Mouse (Mus musculus) heart, embryonic 15.5 days (tissue): ENCODE data around the gene Bak1. TPM values are rescaled to one million over a fixed set of nuclear protein-coding genes. Genes with fewer than 3 reads are reported as not detected.
A peak's percentile ranks its signal among the peaks of the same experiment; 100 is the strongest.
"Not testable (repeated sequence)": the region's sequence is repeated elsewhere in the genome, so short reads cannot be mapped to it uniquely, and the experiment has no call there.

Experiments used
- ATAC-seq: fragments of 200-750 bp; cut with Nextera tagmentation; replicated peaks from 2 replicates; pipeline ENCODE4 v1.8.0; 2017; ENCODE audit warnings: low read depth, moderate TSS enrichment; ENCODE audit not compliant: insufficient number of reproducible peaks, insufficient read depth, low FRiP score
- H3K27ac ChIP-seq: fragments of 300-500 bp; sonication (generic); 2 replicates; pipeline ENCODE4 v1.5.1; 2015; ENCODE audit warnings: mild to moderate bottlenecking, inconsistent platforms
- H3K27me3 ChIP-seq: fragments of 300-500 bp; sonication (generic); 2 replicates; pipeline ENCODE4 v1.6.1; 2015; ENCODE audit warnings: inconsistent platforms
- H3K36me3 ChIP-seq: fragments of 300-500 bp; sonication (generic); 2 replicates; pipeline ENCODE4 v1.6.1; 2015; ENCODE audit warnings: mild to moderate bottlenecking, inconsistent platforms
- H3K4me1 ChIP-seq: fragments of 300-500 bp; sonication (generic); replicated peaks from 2 replicates; pipeline ENCODE4 v1.6.1; 2015; ENCODE audit warnings: inconsistent platforms
- H3K4me2 ChIP-seq: fragments of 300-500 bp; sonication (generic); 2 replicates; pipeline ENCODE4 v1.6.1; 2015; ENCODE audit warnings: inconsistent platforms, mild to moderate bottlenecking, moderate library complexity
- H3K4me3 ChIP-seq: fragments of 300-500 bp; sonication (generic); 2 replicates; pipeline ENCODE4 v1.5.1; 2015; ENCODE audit warnings: mild to moderate bottlenecking, inconsistent platforms
- H3K9ac ChIP-seq: fragments of 300-500 bp; sonication (generic); 2 replicates; pipeline ENCODE4 v1.6.1; 2015; ENCODE audit warnings: mild to moderate bottlenecking, inconsistent platforms
- H3K9me3 ChIP-seq: fragments of 300-500 bp; sonication (generic); replicated peaks from 2 replicates; pipeline ENCODE4 v1.6.1; 2016; ENCODE audit warnings: inconsistent platforms
- WGBS: fragments of 180-500 bp; shearing (Covaris S2); methylation state at CpG from one replicate; pipeline ENCODE4 v1.1.7; 2015; ENCODE audit warnings: mixed read lengths; 5-methylcytosine and 5-hydroxymethylcytosine counted together
- polyA plus RNA-seq: library from polyadenylated mRNA; unstranded; fragments of >200 nt; fragmentation: Nextera tagmentation; extraction: Ambion mirVana; gene quantifications from 2 replicates; pipeline ENCODE4 v1.2.1, GENCODE M21; 2015

The Bak1 gene
- polyA plus RNA-seq, 1 experiment from 2014 or later = 4.7 TPM

- H3K4me3 ChIP-seq = no peak overlapping the region
- H3K4me2 ChIP-seq = peak overlapping the region; percentile 39; the same call in 1 of the 2 replicates
- H3K36me3 ChIP-seq = no peaks in the 10 kb centered on the region
- WGBS = 51% methylated on average over 12 of the region's 12 CpGs
- H3K27me3 ChIP-seq = no peaks in the 10 kb centered on the region
- ATAC-seq = no peak
- H3K9ac ChIP-seq = no peak overlapping the region
- no peaks in the 10 kb centered on the region for H3K9me3 ChIP-seq
- H3K4me1 ChIP-seq = peaks cover 20% of the 10 kb centered on the region
- H3K27ac ChIP-seq = no peak overlapping the region
These were observed 28.8 kb downstream of the Bak1 start for GRCm38 (mm10) chr17:26999996-27000395.

DNA sequence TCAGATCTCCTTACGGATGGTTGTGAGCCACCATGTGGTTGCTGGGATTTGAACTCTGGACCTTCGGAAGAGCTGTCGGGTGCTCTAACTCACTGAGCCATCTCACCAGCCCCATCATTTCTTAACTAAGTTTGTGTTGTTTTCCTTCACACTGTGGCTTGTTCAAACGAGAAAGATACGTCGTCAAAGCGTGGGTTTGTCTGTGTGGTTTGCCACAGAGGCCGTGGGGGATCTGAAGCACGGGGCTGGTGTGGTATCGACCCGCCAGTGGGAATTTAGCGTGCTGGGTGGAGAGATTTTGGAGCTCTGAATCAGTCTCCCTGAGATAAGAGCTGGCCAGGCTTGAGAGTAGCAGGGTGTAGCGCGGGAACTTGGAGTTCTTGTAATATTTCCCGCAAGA lies 30.5 kb downstream of the Bak1 start:
- H3K4me3 ChIP-seq = no peak overlapping the region
- H3K9ac ChIP-seq = no peak overlapping the region
- H3K9me3 ChIP-seq = no peaks in the 10 kb centered on the region
- H3K4me1 ChIP-seq = peaks cover 29% of the 10 kb centered on the region
- no peak for ATAC-seq
- H3K27ac ChIP-seq = no peak overlapping the region
- no peaks in the 10 kb centered on the region for H3K27me3 ChIP-seq
- no peak overlapping the region for H3K4me2 ChIP-seq
- 62% methylated on average over 15 of the region's 15 CpGs for WGBS
- no peaks in the 10 kb centered on the region for H3K36me3 ChIP-seq

- H3K9ac ChIP-seq = no peak overlapping the region
- peaks cover 29% of the 10 kb centered on the region for H3K4me1 ChIP-seq
- no peaks in the 10 kb centered on the region for H3K9me3 ChIP-seq
- no peak for ATAC-seq
- H3K27me3 ChIP-seq = no peaks in the 10 kb centered on the region
- H3K4me2 ChIP-seq = no peak overlapping the region
- H3K27ac ChIP-seq = no peak overlapping the region
- no peak overlapping the region for H3K4me3 ChIP-seq
- H3K36me3 ChIP-seq = no peaks in the 10 kb centered on the region
- WGBS = 68% methylated on average over 4 of the region's 4 CpGs
These were observed 31.1 kb downstream of the Bak1 start for GRCm38 (mm10) chr17:26997661-26998060.

GRCm38 (mm10) chr17:26995562-26995961 lies 33.2 kb downstream of the Bak1 start:
- no peak overlapping the region for H3K4me2 ChIP-seq
- H3K9ac ChIP-seq = no peak overlapping the region
- no peaks in the 10 kb centered on the region for H3K27me3 ChIP-seq
- no peak overlapping the region for H3K27ac ChIP-seq
- 49% methylated on average over 8 of the region's 8 CpGs for WGBS
- no peaks in the 10 kb centered on the region for H3K36me3 ChIP-seq
- no peaks in the 10 kb centered on the region for H3K9me3 ChIP-seq
- H3K4me1 ChIP-seq = peaks cover 29% of the 10 kb centered on the region
- no peak overlapping the region for H3K4me3 ChIP-seq
- peak; percentile 34; the same call in 1 of the 2 replicates for ATAC-seq

DNA sequence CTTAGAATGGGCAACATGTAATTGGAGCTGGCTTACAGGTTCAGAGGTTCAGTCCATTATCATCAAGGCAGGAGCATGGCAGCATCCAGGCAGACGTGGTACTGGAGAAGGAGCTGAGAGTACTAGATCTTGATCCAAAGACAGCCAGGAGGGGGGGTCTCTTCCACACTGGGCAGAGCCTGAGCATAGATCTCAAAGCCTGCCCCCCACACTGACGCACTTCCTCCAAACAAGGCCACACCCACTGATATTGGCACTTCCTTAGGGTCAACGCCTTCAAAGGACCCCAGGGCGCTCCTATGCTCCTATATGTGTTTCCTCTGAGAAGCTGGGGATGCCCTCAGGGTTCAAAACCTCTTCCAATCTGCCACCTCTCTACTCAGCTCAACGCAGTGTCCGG lies 33.8 kb downstream of the Bak1 start:
- H3K9me3 ChIP-seq = no peaks in the 10 kb centered on the region
- peak overlapping the region; percentile 14; the same call in 1 of the 2 replicates for H3K4me2 ChIP-seq
- H3K27me3 ChIP-seq = no peaks in the 10 kb centered on the region
- no peak overlapping the region for H3K9ac ChIP-seq
- peaks cover 25% of the 10 kb centered on the region for H3K4me1 ChIP-seq
- ATAC-seq = no peak
- no peaks in the 10 kb centered on the region for H3K36me3 ChIP-seq
- H3K27ac ChIP-seq = peak overlapping the region; percentile 55
- no peak overlapping the region for H3K4me3 ChIP-seq
- WGBS = 71% methylated on average over 6 of the region's 6 CpGs

DNA sequence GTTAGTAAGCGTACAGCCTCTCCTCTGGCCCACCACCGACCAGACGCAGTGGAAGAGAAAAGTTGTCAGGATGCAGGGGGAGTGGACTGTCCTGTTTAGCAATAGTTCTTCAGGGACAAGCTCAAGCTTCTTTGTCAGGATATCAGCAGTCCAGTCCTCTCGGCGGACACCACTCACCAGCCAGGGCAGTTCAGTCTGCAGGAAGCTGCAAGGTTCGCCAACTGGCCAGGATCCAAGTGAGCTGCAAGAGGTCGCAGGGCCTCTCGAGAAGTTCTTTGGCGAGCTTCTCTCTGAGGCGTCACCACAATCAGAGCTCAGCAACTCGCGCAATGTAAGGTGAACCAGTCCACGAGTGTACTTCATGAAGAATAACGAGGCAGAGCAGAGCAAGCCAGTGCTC lies 34.4 kb downstream of the Bak1 start:
- ATAC-seq = peak; percentile 61
- H3K4me1 ChIP-seq = peaks cover 24% of the 10 kb centered on the region
- H3K27ac ChIP-seq = peak overlapping the region; percentile 55
- H3K9ac ChIP-seq = no peak overlapping the region
- peak overlapping the region; percentile 14 for H3K4me2 ChIP-seq
- H3K4me3 ChIP-seq = no peak overlapping the region
- WGBS = 35% methylated on average over 14 of the region's 14 CpGs
- no peaks in the 10 kb centered on the region for H3K27me3 ChIP-seq
- H3K9me3 ChIP-seq = no peaks in the 10 kb centered on the region
- no peaks in the 10 kb centered on the region for H3K36me3 ChIP-seq

- no peak for ATAC-seq
- Histone ChIP-seq H3K27ac (no peak overlapping the region), H3K4me2 (no peak overlapping the region), H3K36me3 (no peaks in the 10 kb centered on the region), H3K9me3 (no peaks in the 10 kb centered on the region), H3K4me3 (no peak overlapping the region), H3K9ac (no peak overlapping the region), H3K4me1 (peaks cover 14% of the 10 kb centered on the region), H3K27me3 (no peaks in the 10 kb centered on the region)
These were observed 38.3 kb downstream of the Bak1 start for GRCm38 (mm10) chr17:26990521-26990920.

- no peaks in the 10 kb centered on the region for H3K9me3 ChIP-seq
- no peak overlapping the region for H3K9ac ChIP-seq
- no peak overlapping the region for H3K4me2 ChIP-seq
- H3K4me3 ChIP-seq = no peak overlapping the region
- no peak overlapping the region for H3K27ac ChIP-seq
- no peaks in the 10 kb centered on the region for H3K27me3 ChIP-seq
- H3K36me3 ChIP-seq = no peaks in the 10 kb centered on the region
- no peaks in the 10 kb centered on the region; the same call in none of the 2 replicates for H3K4me1 ChIP-seq
- WGBS = 77% methylated on average over 10 of the region's 10 CpGs
- no peak for ATAC-seq
These were observed 43.2 kb downstream of the Bak1 start for GRCm38 (mm10) chr17:26985503-26986179.

GRCm38 (mm10) chr17:26983382-26983781 lies 45.4 kb downstream of the Bak1 start:
- 76% methylated on average over 4 of the region's 4 CpGs for WGBS
- H3K4me1 ChIP-seq = no peaks in the 10 kb centered on the region; the same call in 1 of the 2 replicates
- no peak overlapping the region for H3K27ac ChIP-seq
- H3K9me3 ChIP-seq = no peaks in the 10 kb centered on the region
- peaks cover 8% of the 10 kb centered on the region for H3K36me3 ChIP-seq
- no peak overlapping the region for H3K4me3 ChIP-seq
- no peaks in the 10 kb centered on the region for H3K27me3 ChIP-seq
- H3K4me2 ChIP-seq = no peak overlapping the region
- no peak for ATAC-seq
- H3K9ac ChIP-seq = no peak overlapping the region

GRCm38 (mm10) chr17:26981050-26981449 lies 47.8 kb downstream of the Bak1 start:
- ATAC-seq = no peak
- H3K9ac ChIP-seq = no peak overlapping the region
- H3K4me2 ChIP-seq = no peak overlapping the region
- H3K4me1 ChIP-seq = peaks cover 2% of the 10 kb centered on the region
- 0 out of 2 replicates have a peak overlapping the region, but pooled peaks have one; percentile 16 for H3K27ac ChIP-seq
- no peaks in the 10 kb centered on the region for H3K9me3 ChIP-seq
- H3K4me3 ChIP-seq = no peak overlapping the region
- H3K36me3 ChIP-seq = peaks cover 22% of the 10 kb centered on the region
- H3K27me3 ChIP-seq = no peaks in the 10 kb centered on the region
- whole genome bisulfite sequencing = 57% methylated on average over 2 of the region's 2 CpGs

GRCm38 (mm10) chr17:26979426-26979825 lies 49.4 kb downstream of the Bak1 start:
- Histone ChIP-seq H3K27ac (no peak overlapping the region), H3K4me2 (no peak overlapping the region), H3K4me3 (no peak overlapping the region), H3K27me3 (no peaks in the 10 kb centered on the region), H3K4me1 (peaks cover 10% of the 10 kb centered on the region), H3K36me3 (peaks cover 31% of the 10 kb centered on the region), H3K9me3 (no peaks in the 10 kb centered on the region), H3K9ac (no peak overlapping the region)
- WGBS = 67% methylated on average over 2 of the region's 2 CpGs
- no peak for ATAC-seq

- H3K9me3 ChIP-seq, H3K27ac ChIP-seq, H3K27me3 ChIP-seq, H3K9ac ChIP-seq, H3K4me3 ChIP-seq, ATAC-seq, H3K4me2 ChIP-seq: not testable (repeated sequence)
- Histone ChIP-seq H3K4me1 (peaks cover 22% of the 10 kb centered on the region), H3K36me3 (peaks cover 31% of the 10 kb centered on the region)
- WGBS = 89% methylated on average over 6 of the region's 6 CpGs
These were observed 51.5 kb downstream of the Bak1 start for GRCm38 (mm10) chr17:26977354-26977753.
